Mouse (Mus musculus): Measurements from ENCODE around the gene Olfr420. TPM values are rescaled to one million over a fixed set of nuclear protein-coding genes. Genes with fewer than 3 reads are reported as not detected.

The Olfr420 gene
- polyA plus RNA-seq, 1 experiment: not detected

DNA sequence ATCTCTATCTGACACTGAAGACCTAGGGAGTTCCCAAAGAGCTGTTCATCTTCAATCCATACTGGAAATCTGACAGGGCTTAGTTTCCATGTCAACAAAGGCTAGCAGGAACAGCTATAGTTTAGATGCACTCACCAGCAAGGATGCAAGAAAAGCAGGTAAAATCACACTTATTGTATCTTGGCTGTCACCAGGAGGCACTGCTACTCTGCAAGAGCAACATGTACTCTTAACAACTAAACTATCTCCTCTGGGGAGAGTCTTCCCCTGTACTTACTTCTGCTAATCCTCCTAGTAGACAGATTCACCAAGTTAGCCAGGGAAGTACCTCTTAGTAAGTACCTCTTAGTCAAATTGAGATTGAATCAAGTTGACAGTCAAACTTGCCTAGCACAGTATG lies 13.6 kb downstream of the Olfr420 start:
- TF ChIP-seq POLR2A (IDR thresholded peaks at IDR 0.05; ENCODE audit: borderline replicate concordance, low read depth, low read length): no peak
- TF ChIP-seq CTCF (IDR thresholded peaks at IDR 0.05; ENCODE audit: low read depth, low read length): no peak
- Histone ChIP-seq H3K4me1 (ENCODE audit: control insufficient read depth, insufficient read depth, low read length) (peaks cover 4% of the 10 kb centered on the region; the same call in 1 of the 2 replicates), H3K4me3 (ENCODE audit: insufficient read depth, low read length) (no peak overlapping the region), H3K27ac (ENCODE audit: insufficient read depth, low read depth, low read length) (no peak overlapping the region)

DNA sequence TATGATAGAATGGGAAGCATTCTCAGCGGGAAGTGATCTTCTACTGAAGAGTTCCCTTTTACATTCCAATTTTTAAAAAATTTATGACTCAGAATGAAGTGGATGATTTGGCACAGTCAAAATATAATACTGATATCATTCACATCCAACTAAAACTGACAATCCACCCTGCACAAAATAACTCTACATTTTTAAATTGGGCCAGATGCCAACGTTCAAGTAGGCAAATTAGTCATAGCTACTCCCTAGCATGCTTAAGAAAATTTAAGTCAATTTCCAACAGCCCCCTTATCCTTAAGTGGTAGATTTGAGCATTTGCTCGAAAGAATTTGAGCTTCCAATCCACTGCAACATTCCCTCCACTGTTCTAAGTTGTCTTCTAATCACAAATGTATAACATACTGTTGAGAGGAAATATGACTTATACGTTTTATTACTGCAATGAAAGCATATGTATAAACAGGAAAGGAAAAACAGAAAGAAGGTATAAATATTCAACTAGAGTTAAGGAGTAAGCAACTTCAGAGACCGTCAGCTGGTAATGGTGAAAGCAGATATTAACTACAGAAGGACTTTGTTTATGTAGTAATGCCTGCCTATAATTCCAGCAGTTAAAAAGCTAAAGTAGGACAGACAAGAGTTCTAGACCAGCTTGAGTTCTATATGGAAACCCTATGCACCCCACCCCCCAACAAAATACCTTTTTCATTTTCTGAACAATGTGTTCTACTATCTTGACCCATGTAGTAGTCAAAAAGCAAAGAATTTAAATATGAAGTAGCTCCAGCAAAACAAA lies 15.5 kb downstream of the Olfr420 start:
- peaks cover 4% of the 10 kb centered on the region; the same call in 1 of the 2 replicates for H3K4me1 ChIP-seq (ENCODE audit: control insufficient read depth, insufficient read depth, low read length)
- H3K4me3 ChIP-seq (ENCODE audit: insufficient read depth, low read length): no peak overlapping the region
- H3K27ac ChIP-seq (ENCODE audit: insufficient read depth, low read depth, low read length): no peak overlapping the region
- TF ChIP-seq CTCF (IDR thresholded peaks at IDR 0.05; ENCODE audit: low read depth, low read length) (no peak), POLR2A (IDR thresholded peaks at IDR 0.05; ENCODE audit: borderline replicate concordance, low read depth, low read length) (no peak)

- H3K27ac ChIP-seq (ENCODE audit: insufficient read depth, low read depth, low read length): no peak overlapping the region
- H3K4me3 ChIP-seq (ENCODE audit: insufficient read depth, low read length): no peak overlapping the region
- TF ChIP-seq POLR2A (IDR thresholded peaks at IDR 0.05; ENCODE audit: borderline replicate concordance, low read depth, low read length): no peak
- TF ChIP-seq CTCF (IDR thresholded peaks at IDR 0.05; ENCODE audit: low read depth, low read length): no peak
- peaks cover 4% of the 10 kb centered on the region; the same call in 1 of the 2 replicates for H3K4me1 ChIP-seq (ENCODE audit: control insufficient read depth, insufficient read depth, low read length)
These were observed 16.1 kb downstream of the Olfr420 start for GRCm38 (mm10) chr1:174171537-174171936.

DNA sequence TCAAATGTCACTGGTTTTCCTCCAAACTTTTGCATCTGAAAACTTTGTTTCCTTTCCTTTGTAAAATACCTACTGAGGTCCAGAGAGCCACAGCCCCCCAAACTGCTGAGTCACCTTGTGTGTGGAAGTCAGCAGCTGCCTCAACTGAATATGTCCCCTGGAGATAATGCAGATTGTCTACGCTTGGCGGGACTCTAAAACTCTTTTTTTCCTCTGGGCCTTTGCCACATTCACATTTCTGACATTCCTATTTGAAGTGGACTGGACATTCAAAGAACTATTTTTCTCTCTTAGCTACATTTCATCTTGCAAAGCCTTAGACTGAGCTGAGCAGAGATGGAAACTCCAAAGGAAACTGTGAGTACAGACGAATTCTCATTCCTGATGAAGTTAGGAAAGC lies 17.2 kb downstream of the Olfr420 start, which contains the start of gene Spta1:
Gene Spta1, plus strand, starts transcription at position 172 of the 400 bp plus-strand sequence.
- H3K4me1 ChIP-seq (ENCODE audit: control insufficient read depth, insufficient read depth, low read length): peaks cover 4% of the 10 kb centered on the region; the same call in 1 of the 2 replicates
- no peak within 1 kb of the TSS for H3K4me3 ChIP-seq (ENCODE audit: insufficient read depth, low read length)
- TF ChIP-seq CTCF (IDR thresholded peaks at IDR 0.05; ENCODE audit: low read depth, low read length) (no peak), POLR2A (IDR thresholded peaks at IDR 0.05; ENCODE audit: borderline replicate concordance, low read depth, low read length) (no peak)
- no peak within 1 kb of the TSS for H3K27ac ChIP-seq (ENCODE audit: insufficient read depth, low read depth, low read length)

- H3K4me3 ChIP-seq (ENCODE audit: insufficient read depth, low read length): no peak overlapping the region
- H3K27ac ChIP-seq (ENCODE audit: insufficient read depth, low read depth, low read length): no peak overlapping the region
- peaks cover 3% of the 10 kb centered on the region for H3K4me1 ChIP-seq (ENCODE audit: control insufficient read depth, insufficient read depth, low read length)
- TF ChIP-seq POLR2A (IDR thresholded peaks at IDR 0.05; ENCODE audit: borderline replicate concordance, low read depth, low read length) (no peak), CTCF (IDR thresholded peaks at IDR 0.05; ENCODE audit: low read depth, low read length) (no peak)
These were observed 49.3 kb downstream of the Olfr420 start for GRCm38 (mm10) chr1:174204699-174205098.

Other genes starting within 250 kb of the Olfr420 start
- gene Ifi211, start 242.6 kb upstream of the Olfr420 start, polyA plus RNA-seq (2012; ENCODE audit: insufficient read depth, insufficient read length, missing spikeins): 104 and 108 TPM in 2 replicates
- 395 and 406 TPM in 2 replicates for gene Mndal, start 213.1 kb upstream of the Olfr420 start, polyA plus RNA-seq (2012; ENCODE audit: insufficient read depth, insufficient read length, missing spikeins)
- gene Ifi203, start 213.0 kb upstream of the Olfr420 start, polyA plus RNA-seq (2012; ENCODE audit: insufficient read depth, insufficient read length, missing spikeins): 165 and 170 TPM in 2 replicates
- not detected in 2 replicates for gene Ifi202b, start 172.9 kb upstream of the Olfr420 start, polyA plus RNA-seq (2012; ENCODE audit: insufficient read depth, insufficient read length, missing spikeins)
- 7.4 and 9.0 TPM in 2 replicates for gene Ifi205, start 123.8 kb upstream of the Olfr420 start, polyA plus RNA-seq (2012; ENCODE audit: insufficient read depth, insufficient read length, missing spikeins)
- gene Olfr433, start 114.9 kb upstream of the Olfr420 start, polyA plus RNA-seq (2012; ENCODE audit: insufficient read depth, insufficient read length, missing spikeins): 0.33 TPM in 1 of 2 replicates, not detected in the other
- not detected in 2 replicates for gene Olfr432, start 106.4 kb upstream of the Olfr420 start, polyA plus RNA-seq (2012; ENCODE audit: insufficient read depth, insufficient read length, missing spikeins)
- gene Olfr430, start 89.0 kb upstream of the Olfr420 start, polyA plus RNA-seq (2012; ENCODE audit: insufficient read depth, insufficient read length, missing spikeins): not detected in 2 replicates
- 0.61 TPM in 1 of 2 replicates, not detected in the other for gene Olfr429, start 71.3 kb upstream of the Olfr420 start, polyA plus RNA-seq (2012; ENCODE audit: insufficient read depth, insufficient read length, missing spikeins)
- gene Olfr427, start 58.7 kb upstream of the Olfr420 start, polyA plus RNA-seq (2012; ENCODE audit: insufficient read depth, insufficient read length, missing spikeins): not detected in 2 replicates
- gene Olfr231, start 34.5 kb upstream of the Olfr420 start, polyA plus RNA-seq (2012; ENCODE audit: insufficient read depth, insufficient read length, missing spikeins): not detected in 2 replicates
- not detected in 2 replicates for gene Olfr424, start 24.1 kb upstream of the Olfr420 start, polyA plus RNA-seq (2012; ENCODE audit: insufficient read depth, insufficient read length, missing spikeins)
- gene Spta1, start 17.1 kb downstream of the Olfr420 start, polyA plus RNA-seq (2012; ENCODE audit: insufficient read depth, insufficient read length, missing spikeins): 0.20 TPM in 1 of 2 replicates, not detected in the other
- gene Olfr419, start 96.4 kb downstream of the Olfr420 start, polyA plus RNA-seq (2012; ENCODE audit: insufficient read depth, insufficient read length, missing spikeins): not detected in 2 replicates
- not detected in 2 replicates for gene Mptx1, start 174.9 kb downstream of the Olfr420 start, polyA plus RNA-seq (2012; ENCODE audit: insufficient read depth, insufficient read length, missing spikeins)
- not detected in 2 replicates for gene Olfr417, start 209.5 kb downstream of the Olfr420 start, polyA plus RNA-seq (2012; ENCODE audit: insufficient read depth, insufficient read length, missing spikeins)
- not detected in 2 replicates for gene Olfr248, start 235.4 kb downstream of the Olfr420 start, polyA plus RNA-seq (2012; ENCODE audit: insufficient read depth, insufficient read length, missing spikeins)